Mouse (Mus musculus): ENCODE measurements around the gene Ran.

DNA sequence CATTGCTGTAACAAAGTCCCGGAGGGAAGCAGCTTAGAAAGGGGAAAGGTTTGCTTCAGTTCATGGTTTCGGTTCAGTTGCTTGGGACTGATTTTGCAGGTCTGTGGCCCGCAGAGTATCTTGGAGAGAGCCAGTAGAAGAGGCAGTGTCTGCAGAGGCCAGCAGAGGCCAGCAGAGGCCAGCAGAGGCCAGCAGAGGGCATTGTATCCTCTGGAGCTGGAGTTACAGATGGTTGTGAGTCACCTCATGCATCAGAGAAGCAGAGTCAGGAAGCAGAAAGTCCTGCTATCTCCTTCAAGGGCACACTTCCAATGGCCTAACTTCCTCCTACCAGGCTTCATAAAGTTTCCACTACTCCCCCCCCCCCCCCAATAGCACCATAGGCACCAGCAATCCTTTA is 39.2 kb downstream of the Ran start:
- TF ChIP-seq POLR2A (IDR thresholded peaks at IDR 0.05; ENCODE audit: borderline replicate concordance, extremely low read depth, insufficient read depth, insufficient read length, poor library complexity, severe bottlenecking): no peak
- no peak for TF ChIP-seq CTCF (IDR thresholded peaks at IDR 0.05; ENCODE audit: borderline replicate concordance, extremely low read depth, insufficient read depth, insufficient read length)
